Mouse (Mus musculus) lung, postnatal 10 days (tissue): Measurements from ENCODE around the gene Gna13.

Source experiments
- DNase-seq: peaks from one replicate; pipeline ENCODE4 v3.0.0; 2021

The Gna13 gene

DNA sequence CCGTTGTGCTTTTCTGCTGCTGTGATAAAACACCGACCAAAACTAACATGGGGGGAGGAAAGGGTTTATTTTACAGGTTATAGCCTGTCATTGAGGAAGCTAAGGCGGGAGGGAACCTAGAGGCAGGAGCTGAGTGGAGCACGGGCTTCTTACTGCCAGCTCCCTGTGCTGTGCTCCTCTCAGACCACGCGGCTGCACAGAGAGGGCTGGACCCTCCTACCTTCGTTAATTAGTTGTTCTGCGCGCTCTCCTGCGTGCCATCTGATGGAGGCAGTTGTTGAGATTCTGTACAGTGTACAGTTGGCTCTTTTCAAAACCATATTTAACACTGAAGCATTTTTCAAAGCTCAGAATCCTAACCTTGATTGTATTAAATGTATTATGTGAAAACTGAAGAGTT lies 14.8 kb downstream of the Gna13 start:
- DNase-seq = no peak

- DNase-seq = peak; percentile 43
These were observed 15.4 kb downstream of the Gna13 start for GRCm38 (mm10) chr11:109378051-109378450.

DNA sequence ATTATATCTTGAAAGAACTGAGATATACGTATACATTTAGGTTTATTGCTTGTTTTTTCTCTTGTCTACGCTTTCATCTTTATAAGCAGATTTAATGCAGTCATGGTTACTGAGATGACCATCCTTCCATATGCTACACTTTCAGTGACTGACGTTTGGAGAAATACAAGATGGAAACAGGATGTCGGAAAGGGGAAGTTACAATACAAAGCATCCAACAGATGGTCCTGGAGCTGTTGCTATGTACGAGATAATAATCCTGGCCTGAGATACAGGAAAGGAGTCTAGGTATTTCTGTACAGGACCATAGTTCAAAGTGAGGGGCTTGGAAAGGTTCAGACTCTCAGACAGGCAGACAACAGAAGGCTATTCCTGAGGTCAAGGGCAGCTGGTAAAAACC lies 18.0 kb downstream of the Gna13 start:
- DNase-seq = no peak

DNA sequence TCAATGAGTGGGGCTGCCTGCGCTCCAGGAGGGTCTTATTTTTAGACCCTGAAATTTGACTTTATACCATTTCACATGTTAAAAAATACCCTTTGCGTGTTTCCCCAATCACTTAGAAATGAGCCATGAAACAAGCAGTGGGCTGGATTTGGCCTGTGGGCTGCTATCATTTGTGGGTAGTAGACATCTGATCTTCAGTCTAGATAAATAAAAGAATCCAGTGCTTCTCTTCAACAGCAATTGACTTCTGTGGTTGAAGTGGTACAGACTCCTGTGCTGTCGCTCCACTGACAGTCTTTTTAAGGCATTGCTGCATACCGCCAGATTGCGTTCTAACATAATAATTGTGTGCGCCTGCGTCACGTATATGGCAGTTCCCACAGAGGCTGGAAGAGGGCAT lies 22.7 kb downstream of the Gna13 start:
- no peak for DNase-seq

- DNase-seq = peak; percentile 59
These were observed 26.4 kb downstream of the Gna13 start for GRCm38 (mm10) chr11:109389046-109389445.

- no peak for DNase-seq
These were observed 28.6 kb downstream of the Gna13 start for GRCm38 (mm10) chr11:109391200-109391599.

DNA sequence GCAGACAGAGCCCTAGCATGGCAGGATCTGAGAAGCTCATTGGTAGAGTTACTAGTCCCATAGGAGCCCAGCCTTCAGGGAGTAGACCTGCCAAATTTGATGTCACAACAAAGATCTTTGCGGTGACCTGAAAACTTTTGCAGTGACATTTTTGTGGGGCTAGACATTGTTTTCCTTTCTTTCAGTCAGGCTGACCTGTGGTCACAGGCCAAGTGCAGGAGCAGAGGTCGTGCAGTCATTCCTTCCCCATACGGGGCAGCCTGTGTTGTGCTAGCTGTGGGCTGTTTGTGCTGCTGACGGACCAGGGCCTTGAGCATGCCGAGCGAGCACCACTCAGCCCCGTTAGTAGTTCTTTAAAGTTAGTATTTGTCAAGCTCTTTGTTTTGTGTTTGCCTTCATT lies 29.1 kb downstream of the Gna13 start:
- DNase-seq = no peak

DNA sequence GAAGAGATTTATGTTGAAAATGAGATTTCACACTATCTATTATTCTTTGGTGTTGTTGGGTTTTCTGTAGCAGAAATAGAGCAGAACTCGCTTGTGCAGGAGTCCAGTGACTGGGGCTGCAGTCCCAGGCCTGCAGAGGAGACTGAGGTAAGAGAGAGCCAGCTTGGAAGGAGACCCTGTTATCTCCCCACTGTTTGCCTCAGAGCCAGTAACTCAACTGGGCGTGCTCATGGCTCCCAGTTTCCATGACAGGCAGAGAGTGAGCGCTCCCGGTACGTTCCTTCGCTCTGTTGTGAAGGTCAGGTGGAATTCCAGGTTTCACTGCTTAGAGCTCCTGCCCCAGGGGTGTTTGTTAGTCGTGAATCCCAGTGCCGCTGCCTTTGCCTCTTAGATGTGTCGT lies 30.0 kb downstream of the Gna13 start:
- no peak for DNase-seq

- DNase-seq = no peak
These were observed 32.1 kb downstream of the Gna13 start for GRCm38 (mm10) chr11:109394758-109395157.

- DNase-seq = no peak
These were observed 32.7 kb downstream of the Gna13 start for GRCm38 (mm10) chr11:109395291-109395690.

DNA sequence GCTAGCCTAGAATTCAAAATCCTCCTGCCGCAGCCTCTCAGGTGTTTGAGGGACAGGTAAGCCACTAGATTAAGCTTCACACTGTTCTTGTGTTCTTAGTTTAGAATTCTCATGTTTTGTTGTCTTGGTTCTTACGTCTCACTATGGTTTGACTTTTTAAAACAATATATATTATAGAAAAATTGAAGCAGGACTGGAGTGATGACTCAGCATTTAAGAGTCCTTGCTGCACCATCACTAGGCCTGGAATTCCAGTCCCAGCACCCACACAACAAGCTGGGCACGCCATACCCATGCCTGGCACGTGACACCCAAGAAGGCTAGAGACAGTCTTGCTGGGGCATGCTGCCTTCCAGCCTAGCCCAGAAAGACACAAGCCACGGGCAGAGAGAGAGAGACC lies 43.8 kb downstream of the Gna13 start:
- no peak for DNase-seq

- no peak for DNase-seq
These were observed 47.8 kb downstream of the Gna13 start for GRCm38 (mm10) chr11:109410197-109410980.

DNA sequence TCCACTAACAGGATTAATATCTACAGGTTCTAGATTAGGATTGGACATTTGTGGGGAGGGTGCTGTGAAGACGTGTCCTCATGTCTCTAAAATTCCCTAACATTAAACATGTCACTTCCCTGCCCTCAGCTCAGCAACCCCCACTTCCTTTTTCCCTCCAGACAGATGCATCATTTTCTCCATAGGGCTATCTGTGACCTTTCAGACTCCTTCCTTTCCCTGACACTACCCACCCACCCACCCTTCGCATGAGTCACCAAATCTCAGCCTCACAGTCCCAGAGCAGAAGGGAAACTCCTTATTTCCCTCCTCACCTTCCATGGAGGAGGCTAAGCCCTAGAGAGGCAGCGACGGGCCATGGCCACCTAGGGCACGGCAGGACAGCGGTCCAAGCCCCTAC lies 51.0 kb downstream of the Gna13 start, which contains the start of gene 9930022D16Rik:
Gene 9930022D16Rik (plus strand): TSS at position 301 of the 400 bp plus-strand sequence.
- no peak for DNase-seq

DNA sequence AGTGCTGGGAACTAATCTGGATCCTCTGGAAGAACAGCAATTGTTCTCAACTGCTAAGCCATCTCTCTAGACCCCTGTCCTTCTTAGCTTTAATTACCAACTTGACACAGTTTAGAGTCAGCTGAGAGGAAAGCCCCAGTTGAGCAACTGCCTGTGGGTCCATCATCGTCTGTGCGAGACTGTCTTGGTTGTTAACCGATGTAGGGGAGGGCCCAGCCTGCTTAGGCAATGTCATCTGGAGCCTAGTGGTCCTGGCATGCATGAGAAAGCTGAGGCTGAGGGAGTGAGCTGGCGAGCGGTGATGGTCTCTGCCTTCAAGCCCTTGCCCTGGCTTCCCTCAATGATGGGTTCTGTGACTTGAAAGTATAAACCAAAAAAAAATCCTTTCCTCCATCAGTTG lies 52.2 kb downstream of the Gna13 start:
- no peak for DNase-seq

- peak; percentile 73 for DNase-seq
These were observed 54.2 kb downstream of the Gna13 start for GRCm38 (mm10) chr11:109416709-109417420.

GRCm38 (mm10) chr11:109417472-109418040 lies 54.9 kb downstream of the Gna13 start:
- peak; percentile 28 for DNase-seq

DNA sequence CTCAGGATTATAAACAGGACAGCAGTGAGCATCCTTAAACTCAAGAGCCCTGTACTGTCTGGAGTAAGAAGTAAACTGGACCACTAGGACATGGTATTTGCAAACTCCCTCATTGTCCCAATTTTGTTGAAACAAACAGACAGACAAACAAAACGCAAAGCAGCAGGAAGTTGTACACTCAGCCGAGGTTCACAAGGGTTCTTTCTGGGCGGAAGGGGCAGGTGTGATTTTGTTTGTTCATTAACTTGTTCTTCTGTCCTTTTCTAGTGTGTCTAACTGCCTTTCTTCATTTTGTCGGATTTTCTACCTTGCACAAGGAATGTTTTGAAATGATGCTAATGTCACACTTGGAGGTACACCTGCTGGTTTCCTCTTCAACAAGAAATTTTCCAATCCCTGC lies 56.8 kb downstream of the Gna13 start:
- no peak for DNase-seq

GRCm38 (mm10) chr11:109419961-109420566 lies 57.4 kb downstream of the Gna13 start:
- peak; percentile 16 for DNase-seq

DNA sequence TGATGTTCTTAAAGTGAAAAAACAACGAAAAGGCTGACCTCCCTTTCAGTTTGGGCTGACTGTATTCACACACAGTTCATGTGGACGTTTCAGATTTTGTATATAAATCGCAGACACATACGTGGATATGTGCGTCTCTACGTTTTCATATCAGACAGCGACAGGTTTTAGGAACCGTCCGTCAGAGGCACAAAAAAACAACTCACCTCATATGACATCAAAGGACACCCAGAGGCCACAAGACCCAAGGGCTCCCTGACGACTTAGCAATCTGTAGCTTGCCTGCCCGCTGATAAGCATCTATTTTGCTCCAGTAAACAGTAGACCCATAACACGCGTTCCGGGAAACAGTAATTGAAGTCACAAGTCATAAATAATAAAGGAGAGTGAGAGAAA lies 57.9 kb downstream of the Gna13 start:
- no peak for DNase-seq

DNA sequence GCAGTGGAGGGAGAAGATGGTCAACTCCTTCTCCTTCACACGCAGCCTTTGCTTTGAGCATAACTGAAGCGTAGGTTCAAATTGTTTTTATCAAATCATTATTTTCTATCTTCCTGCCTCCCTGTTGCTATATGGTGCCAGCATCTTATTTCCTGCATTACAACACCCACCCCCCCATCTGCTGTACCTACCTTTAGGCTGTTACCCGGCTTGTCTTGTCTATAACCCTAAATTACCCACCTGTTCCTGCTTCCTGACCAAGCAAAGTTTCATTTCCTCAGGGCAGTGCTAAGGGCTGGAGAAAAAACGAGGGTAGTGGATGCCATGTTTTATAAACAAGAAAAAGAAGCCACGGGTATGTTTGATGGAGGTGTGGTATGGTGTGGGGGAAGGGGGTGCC lies 58.6 kb downstream of the Gna13 start:
- DNase-seq = no peak

DNA sequence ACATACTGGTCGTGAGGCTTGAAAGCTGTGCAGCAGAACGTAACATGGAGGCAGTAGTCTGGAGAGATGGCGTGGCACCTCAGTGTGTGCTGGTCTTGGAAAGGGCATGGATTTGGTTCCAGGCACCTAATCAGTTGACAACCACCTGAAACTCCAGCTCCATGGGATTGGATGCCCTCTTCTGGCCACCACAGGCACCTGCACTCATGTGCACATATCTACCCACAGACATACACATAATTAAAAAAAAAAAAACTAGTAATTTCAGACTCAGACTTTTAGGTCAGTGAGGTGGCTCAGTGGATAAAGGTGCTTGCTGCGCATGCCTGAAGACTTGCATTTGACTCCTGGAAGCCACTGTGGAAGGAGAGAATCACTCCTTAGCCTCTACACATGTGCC lies 59.6 kb downstream of the Gna13 start:
- DNase-seq = no peak

DNA sequence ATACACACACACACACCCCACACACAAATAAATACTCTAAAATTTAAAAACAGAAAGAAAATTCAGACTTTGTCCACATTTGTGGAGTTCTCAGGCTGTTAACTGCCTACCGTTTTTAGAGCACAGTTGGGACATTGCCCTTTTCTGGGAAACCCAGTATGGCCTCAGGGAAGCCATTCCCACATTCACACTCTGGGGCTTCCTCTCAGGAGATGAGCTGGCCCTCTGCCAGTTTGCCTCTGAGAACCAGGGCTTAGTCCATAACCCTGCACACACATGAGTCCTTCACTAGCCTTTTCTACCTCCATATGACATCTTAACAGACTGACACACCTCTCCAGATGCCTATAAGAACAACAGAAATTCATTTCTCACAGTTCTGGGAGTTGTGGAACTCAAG lies 60.7 kb downstream of the Gna13 start:
- no peak for DNase-seq

- DNase-seq = peak; percentile 99
These were observed 63.0 kb downstream of the Gna13 start, which contains the start of gene Amz2 for GRCm38 (mm10) chr11:109425392-109426271. Gene Amz2, plus strand, starts transcription at chr11:109425946.
